Mouse (Mus musculus) R1 (cell line): ENCODE measurements at regions not wholly inside any gene's neighbourhood (a gene's known extent, or its start where the extent isn't known, plus 50 kb on each side); places are given as distances from the start of the nearest gene placed in this dataset.

Experiments used
- DNase-seq: peaks from one replicate; pipeline ENCODE4 v3.0.0-alpha.2; 2018; ENCODE audit warnings: low read depth, low spot score

DNA sequence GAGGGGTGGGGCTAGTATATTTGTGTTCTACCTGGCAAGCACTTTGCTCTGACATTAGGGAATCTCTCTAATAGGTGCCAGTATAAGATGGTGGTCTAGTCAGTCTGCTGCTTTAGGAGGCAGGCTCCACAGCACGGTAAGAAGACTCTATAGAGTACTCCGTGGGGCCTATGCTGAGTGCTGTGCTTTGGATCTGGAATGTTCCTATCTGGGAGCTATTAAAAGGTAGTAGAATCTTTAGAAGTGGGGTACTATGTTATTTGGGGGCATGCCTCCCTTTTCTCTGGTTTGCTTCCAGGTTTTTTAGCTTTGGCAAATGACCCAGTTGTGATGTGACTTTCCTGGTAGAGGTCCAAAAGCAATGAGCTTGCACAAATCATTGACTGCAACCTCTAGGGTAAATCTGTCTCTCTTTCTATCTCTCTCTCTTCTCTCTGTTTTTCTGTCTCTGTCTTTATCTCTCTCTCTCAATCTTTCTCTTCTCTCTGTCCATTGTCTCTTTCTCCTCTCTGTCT, 208.6 kb upstream of the Camk1g start:
- DNase-seq, result no peak

- no peak for DNase-seq
These were observed 207.7 kb upstream of the Camk1g start for GRCm38 (mm10) chr1:193577821-193578220.

DNA sequence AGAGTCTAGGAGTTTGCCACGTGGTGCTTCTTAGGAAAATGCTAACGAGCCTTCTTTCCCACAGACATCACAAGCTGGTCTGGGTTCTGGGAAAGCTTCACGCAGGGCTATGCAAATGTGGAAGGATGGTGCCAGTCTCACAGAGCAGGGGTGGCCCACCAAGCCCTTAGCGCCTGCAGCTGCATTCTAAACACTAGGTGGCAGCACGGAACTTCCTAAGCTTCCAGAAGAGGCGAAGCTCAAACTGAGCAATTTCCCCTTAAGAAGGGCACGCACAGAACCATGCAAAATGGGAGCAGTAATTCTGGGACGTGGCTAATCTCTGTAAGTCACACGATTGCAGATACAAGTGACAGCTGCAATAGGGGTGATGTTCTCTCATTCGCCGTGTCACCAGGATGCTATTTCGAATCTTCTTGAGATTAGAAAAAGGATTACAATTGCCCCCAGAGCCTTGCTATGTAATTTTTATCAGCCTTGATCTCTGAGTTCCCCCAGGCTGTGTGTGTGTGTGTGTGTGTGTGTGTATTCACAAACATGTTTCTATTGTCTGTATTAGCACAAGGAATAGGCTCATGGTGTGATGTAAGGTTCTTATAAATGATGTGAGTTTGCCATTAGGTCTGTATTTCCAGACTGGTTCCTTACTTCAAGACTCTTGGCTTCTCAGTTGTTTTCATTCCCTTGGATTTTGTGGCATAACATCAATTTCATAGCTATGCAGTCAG, 206.1 kb upstream of the Camk1g start:
- peak; percentile 85 for DNase-seq

DNA sequence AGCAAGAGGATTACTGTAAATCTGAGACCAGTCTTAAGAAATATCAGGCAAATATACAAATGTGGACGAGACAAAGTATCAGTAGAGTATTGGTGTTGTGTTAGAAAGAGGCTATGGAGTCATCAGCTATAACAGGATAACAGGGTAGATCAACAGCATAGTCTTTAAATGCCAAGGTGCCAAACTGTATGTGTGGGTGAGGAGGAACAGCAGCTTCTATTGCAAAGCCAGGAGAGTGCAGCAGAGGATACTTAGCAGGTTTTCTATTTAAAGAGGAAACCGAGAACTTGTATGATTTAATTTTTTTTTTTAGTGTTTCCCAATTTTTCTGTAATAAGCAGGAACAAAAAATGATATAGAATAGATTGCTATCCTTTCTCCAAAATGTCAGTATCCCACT, 202.7 kb upstream of the Camk1g start:
- no peak for DNase-seq

DNA sequence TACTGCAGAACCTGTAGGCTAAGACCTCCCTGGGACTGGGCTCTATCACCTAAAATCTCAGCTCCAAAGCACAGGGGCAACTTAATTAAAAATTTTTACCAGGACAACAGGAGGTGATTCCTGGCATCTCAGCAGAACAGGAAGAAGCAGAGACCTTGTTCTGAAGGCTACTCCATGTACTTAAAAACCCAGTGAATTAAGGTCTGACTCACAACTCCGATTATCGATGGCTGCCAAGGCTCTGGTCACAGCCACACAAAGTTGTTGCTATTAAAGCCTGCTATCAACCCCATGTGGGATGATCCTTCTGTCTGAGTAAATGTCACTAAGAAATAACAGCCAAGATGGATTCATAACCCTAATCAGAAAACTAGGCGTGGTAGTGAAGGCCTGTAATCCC, 202.3 kb upstream of the Camk1g start:
- DNase-seq, result no peak

GRCm38 (mm10) chr1:193571088-193571487, 201.0 kb upstream of the Camk1g start:
- DNase-seq, result no peak

DNA sequence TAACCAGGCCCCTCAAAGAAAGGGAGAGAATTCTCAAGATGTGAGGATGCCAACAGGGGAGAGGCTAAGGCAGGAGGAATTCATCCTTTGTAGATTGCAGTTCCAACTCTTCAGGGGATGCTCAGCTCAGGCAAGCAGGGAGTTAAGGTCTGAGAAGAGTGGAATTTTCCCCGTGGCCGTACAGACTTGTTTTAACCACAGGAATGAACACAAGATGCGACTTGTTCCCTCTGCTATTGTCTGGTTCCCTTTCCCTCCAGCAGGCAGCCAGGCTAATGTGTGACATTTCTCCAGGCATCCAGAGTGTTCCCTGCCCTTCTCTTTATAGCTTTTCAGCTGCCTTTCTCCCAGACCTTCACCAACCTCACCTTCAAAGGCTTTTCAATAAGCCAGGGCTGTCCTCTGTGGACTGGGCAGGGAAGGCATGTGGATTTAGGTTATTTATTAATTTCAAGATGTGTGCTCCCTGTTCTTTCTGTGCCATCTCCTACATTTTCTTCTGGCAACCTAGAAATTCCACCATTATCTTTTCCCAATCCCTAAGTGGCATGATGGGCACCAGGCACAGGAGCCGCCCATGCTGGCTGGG, 198.6 kb upstream of the Camk1g start:
- no peak for DNase-seq

DNA sequence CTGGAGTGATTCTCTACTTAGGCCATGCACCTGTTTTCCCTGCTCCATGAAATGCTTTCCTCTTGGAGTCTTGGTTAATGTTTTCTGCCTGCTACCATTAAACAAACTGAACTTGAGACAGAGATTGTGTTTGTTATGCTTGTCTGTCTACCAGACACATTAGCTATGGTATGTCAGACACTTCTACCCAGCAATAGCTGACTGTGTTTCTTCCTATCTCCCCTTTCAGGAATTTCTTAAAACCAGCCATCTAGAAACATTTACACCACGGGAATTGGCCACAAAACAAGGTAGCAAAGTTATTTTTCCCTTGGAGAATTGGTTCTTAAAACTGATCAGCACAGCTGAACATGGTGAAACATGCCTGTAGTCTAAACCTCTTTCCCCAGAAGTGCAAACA, 197.1 kb upstream of the Camk1g start:
- no peak for DNase-seq

DNA sequence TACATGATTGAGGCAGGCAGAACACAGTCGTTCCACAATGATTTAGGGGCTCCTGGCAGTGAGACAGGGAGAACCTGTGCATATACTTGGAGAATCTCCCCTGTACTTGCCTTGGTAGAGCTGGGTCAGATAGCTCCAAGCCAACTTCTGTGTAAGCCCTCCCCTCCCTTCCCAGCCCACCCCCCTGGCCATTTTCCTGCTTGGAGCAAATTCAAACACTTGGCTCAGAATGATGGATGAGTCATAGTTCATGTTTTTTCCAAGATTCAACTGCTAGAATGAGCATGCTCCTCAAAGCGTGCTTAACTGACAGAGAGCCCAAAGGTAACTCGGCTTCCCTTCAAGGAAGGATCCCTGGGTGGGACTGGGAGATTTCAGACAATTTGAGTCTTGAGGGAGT, 194.1 kb upstream of the Camk1g start:
- DNase-seq, result no peak

DNA sequence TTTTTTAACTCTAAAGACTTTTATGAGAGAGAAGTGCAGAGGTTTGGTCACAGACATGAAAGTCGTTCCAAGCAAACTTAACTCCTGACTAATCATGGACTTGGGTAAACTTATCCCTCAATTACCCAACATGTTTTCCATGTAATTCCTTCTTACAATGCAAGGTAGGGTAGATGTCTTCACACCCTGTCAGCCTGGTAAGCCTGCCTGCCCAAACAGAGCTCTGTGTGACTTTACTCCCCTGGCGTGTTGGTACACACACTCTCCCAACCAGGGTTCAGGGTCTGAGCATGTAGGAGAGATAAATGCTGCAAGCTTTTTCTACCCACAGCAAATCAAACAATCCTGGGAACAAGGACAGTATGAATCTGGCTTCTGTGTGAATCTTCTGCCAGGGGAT, 192.1 kb upstream of the Camk1g start:
- no peak for DNase-seq

DNA sequence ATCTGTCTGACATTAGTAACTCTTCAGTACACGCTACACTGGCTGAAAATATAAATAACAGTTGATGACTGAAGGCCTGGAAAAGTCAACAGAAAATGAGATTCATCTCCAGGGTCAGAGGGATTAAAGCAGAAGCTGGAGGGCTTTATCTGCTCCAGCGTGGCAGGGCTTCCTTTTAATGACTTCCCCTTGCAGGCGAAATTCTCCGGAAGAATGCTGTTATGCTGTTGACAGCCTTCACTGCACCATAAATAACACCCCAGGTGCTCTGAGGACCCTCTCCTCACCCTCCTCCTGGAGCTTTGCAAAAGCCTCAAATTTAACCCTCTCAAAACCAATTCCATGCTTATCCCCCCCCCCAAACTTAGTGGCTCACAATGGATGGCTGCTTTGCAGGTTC, 188.0 kb upstream of the Camk1g start:
- no peak for DNase-seq

- no peak for DNase-seq
These were observed 184.6 kb upstream of the Camk1g start for GRCm38 (mm10) chr1:193554731-193555130.

- no peak for DNase-seq
These were observed 182.2 kb upstream of the Camk1g start for GRCm38 (mm10) chr1:193552348-193552747.

GRCm38 (mm10) chr1:193551340-193551739, 181.2 kb upstream of the Camk1g start:
- DNase-seq, result no peak

DNA sequence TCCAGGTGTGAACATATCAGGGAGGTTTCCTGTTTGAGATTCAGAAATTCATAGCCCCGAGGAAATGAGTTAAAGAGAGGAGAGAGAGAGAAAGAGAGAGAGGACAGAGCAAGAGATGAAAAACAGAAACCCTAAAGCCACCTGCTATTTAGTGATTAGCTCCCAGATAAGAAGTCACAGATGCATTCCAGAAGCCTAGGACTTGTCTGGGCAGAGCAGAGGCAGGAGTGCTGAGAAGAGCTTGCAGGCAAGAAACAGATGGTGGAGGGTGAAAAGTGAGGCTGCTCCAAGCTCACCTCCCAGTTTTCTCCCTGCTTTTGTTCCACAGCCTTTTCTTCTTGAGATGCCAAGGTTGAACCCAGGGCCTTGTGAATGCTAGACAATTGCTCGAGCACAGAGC, 180.7 kb upstream of the Camk1g start:
- DNase-seq, result peak; percentile 12

GRCm38 (mm10) chr1:193547356-193547755, 177.3 kb upstream of the Camk1g start:
- peak; percentile 67 for DNase-seq

GRCm38 (mm10) chr1:193546044-193546432, 175.9 kb upstream of the Camk1g start:
- DNase-seq, result no peak

GRCm38 (mm10) chr1:193545406-193546043, 175.4 kb upstream of the Camk1g start:
- no peak for DNase-seq

GRCm38 (mm10) chr1:193544804-193545203, 174.7 kb upstream of the Camk1g start:
- no peak for DNase-seq

- no peak for DNase-seq
These were observed 173.7 kb upstream of the Camk1g start for GRCm38 (mm10) chr1:193543834-193544233.

GRCm38 (mm10) chr1:193543284-193543683, 173.2 kb upstream of the Camk1g start:
- DNase-seq, result no peak

DNA sequence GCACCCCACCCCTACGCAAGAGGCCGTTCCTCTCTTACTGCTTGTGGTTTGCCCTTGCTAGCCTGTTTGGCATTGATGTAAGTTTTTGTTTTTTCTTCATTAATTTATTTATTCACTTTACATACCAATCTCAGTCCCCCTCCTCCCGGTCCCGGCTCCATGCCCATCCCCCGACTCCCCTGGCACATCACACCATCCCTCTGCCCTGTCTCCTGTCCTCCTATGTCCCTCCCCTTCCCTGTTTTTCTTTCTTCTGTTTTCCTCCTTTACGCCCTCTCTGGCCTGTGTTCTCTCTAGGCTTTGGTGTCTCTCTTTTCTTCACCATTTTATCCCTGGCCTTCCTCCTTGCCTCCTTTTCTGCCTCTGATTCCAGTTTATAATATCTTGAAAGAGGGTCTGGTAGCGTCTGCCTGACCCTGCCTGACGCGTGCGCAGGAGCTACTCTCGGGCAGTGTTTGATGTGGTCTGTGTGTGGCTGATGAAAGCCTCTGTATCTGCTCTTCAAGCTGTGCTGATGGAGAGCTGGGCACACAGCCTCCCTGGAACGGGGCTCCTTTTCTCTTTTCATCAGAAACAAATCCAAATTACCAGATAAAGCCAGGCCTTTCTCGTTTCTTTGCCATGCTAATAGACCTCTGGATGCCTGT, 172.0 kb upstream of the Camk1g start:
- peak; percentile 35 for DNase-seq
